Mouse (Mus musculus) spleen, postnatal 36 days (tissue): ENCODE data around the gene Gm5129.
"Not testable (repeated sequence)": the region's sequence is repeated elsewhere in the genome, so short reads cannot be mapped to it uniquely, and the experiment has no call there.

Experiments
- DNase-seq, 2 experiments: peaks; one replicate each; pipeline ENCODE4 v3.0.0; 2022; ENCODE audit warnings: low spot score in 2 of 2, mixed read lengths in 1 of 2

Gm5129 gene

GRCm38 (mm10) chr5:29735557-29736061 is at the start of gene Gm5129, which contains the start of gene Dnajb6:
Gene Gm5129 (minus strand): TSS chr5:29735936.
Gene Dnajb6 (plus strand): TSS chr5:29735688.
- peak; percentile 95 for DNase-seq

GRCm38 (mm10) chr5:29784906-29785305 is 49.2 kb upstream of the Gm5129 start:
- not testable (repeated sequence) for DNase-seq

- no peak for DNase-seq
Observed at GRCm38 (mm10) chr5:29782261-29782660, 46.5 kb upstream of the Gm5129 start.

- DNase-seq: not testable (repeated sequence)
Observed at GRCm38 (mm10) chr5:29779733-29780132, 44.0 kb upstream of the Gm5129 start.

GRCm38 (mm10) chr5:29778029-29778428 is 42.3 kb upstream of the Gm5129 start:
- DNase-seq: no peak

- no peak for DNase-seq
Observed at GRCm38 (mm10) chr5:29775437-29775836, 39.7 kb upstream of the Gm5129 start.

- DNase-seq: no peak
Observed at GRCm38 (mm10) chr5:29773460-29774150, 37.9 kb upstream of the Gm5129 start.

- peak in 1 of 2 experiments; percentile 9 for DNase-seq
Observed at GRCm38 (mm10) chr5:29772651-29773330, 37.1 kb upstream of the Gm5129 start.

GRCm38 (mm10) chr5:29772038-29772437 is 36.3 kb upstream of the Gm5129 start:
- no peak for DNase-seq

GRCm38 (mm10) chr5:29770935-29771334 is 35.2 kb upstream of the Gm5129 start:
- no peak for DNase-seq

- no peak for DNase-seq
Observed at GRCm38 (mm10) chr5:29759318-29759717, 23.6 kb upstream of the Gm5129 start.

- DNase-seq: no peak
Observed at GRCm38 (mm10) chr5:29752894-29753293, 17.2 kb upstream of the Gm5129 start.

- no peak for DNase-seq
Observed at GRCm38 (mm10) chr5:29751306-29751705, 15.6 kb upstream of the Gm5129 start.

GRCm38 (mm10) chr5:29747661-29748060 is 11.9 kb upstream of the Gm5129 start:
- DNase-seq: no peak

GRCm38 (mm10) chr5:29741093-29741492 is 5.4 kb upstream of the Gm5129 start:
- no peak for DNase-seq

GRCm38 (mm10) chr5:29740651-29741050 is 4.9 kb upstream of the Gm5129 start:
- DNase-seq: no peak

- no peak for DNase-seq
Observed at GRCm38 (mm10) chr5:29738076-29738475, 2.3 kb upstream of the Gm5129 start.

- no peak for DNase-seq
Observed at GRCm38 (mm10) chr5:29737471-29737870, 1.7 kb upstream of the Gm5129 start.

GRCm38 (mm10) chr5:29736942-29737341 is 1.2 kb upstream of the Gm5129 start:
- no peak for DNase-seq

GRCm38 (mm10) chr5:29736073-29736900 is 551 bp upstream of the Gm5129 start:
- peak in 1 of 2 experiments; percentile 45 for DNase-seq

- DNase-seq: peak in 1 of 2 experiments; percentile 8
Observed at GRCm38 (mm10) chr5:29734831-29735510, 765 bp downstream of the Gm5129 start.
